Mouse (Mus musculus) small intestine, adult 10 weeks (tissue): ENCODE results near the gene Gm15128. TPM values are rescaled to one million over a fixed set of nuclear protein-coding genes. Genes with fewer than 3 reads are reported as not detected.

Experiments used
- polyA plus RNA-seq: library from polyadenylated mRNA; stranded (reverse); fragments of 350-450 nt; fragmentation: Illumina TruSeq; extraction: RNeasy Lipid Tissue Mini Kit (QIAGEN cat#74804); gene quantifications from one replicate; pipeline ENCODE4 v1.2.3, GENCODE M21; 2014; ENCODE audit warnings: low replicate concordance

The Gm15128 gene
- not detected for polyA plus RNA-seq

GRCm38 (mm10) chrX:147765691-147766090 is at the start of gene Gm15128:
Gene Gm15128 (plus strand): TSS chrX:147765991.

Other genes with a start within 250 kb of the Gm15128 start
- gene Lrch2, start 211.9 kb upstream of the Gm15128 start, polyA plus RNA-seq, result 5.9 TPM
- gene Gm15080, start 227.0 kb downstream of the Gm15128 start, polyA plus RNA-seq, result not detected